Mouse (Mus musculus) hindbrain, embryonic 12.5 days (tissue): ENCODE measurements at regions not wholly inside any gene's neighbourhood (a gene's known extent, or its start where the extent isn't known, plus 50 kb on each side); places are given as distances from the start of the nearest gene placed in this dataset.

Experiments
- ATAC-seq: fragments of 200-750 bp; cut with Nextera tagmentation; 2 replicates; pipeline ENCODE4 v1.8.0; 2017; ENCODE audit warnings: moderate TSS enrichment; ENCODE audit not compliant: low FRiP score
- H3K27ac ChIP-seq: fragments of 300-500 bp; sonication (generic); 2 replicates; pipeline ENCODE4 v1.5.1; 2016; ENCODE audit warnings: mild to moderate bottlenecking
- H3K27me3 ChIP-seq: fragments of 300-500 bp; sonication (generic); 2 replicates; pipeline ENCODE4 v1.6.1; 2016; ENCODE audit warnings: mild to moderate bottlenecking
- H3K36me3 ChIP-seq: fragments of 300-500 bp; sonication (generic); 2 replicates; pipeline ENCODE4 v1.6.1; 2016; ENCODE audit warnings: mild to moderate bottlenecking
- H3K4me1 ChIP-seq: fragments of 300-500 bp; sonication (generic); 2 replicates; pipeline ENCODE4 v1.6.1; 2016
- H3K4me2 ChIP-seq: fragments of 300-500 bp; sonication (generic); replicated peaks from 2 replicates; pipeline ENCODE4 v1.6.1; 2016; ENCODE audit warnings: mild to moderate bottlenecking
- H3K4me3 ChIP-seq: fragments of 300-500 bp; sonication (generic); 2 replicates; pipeline ENCODE4 v1.5.1; 2016; ENCODE audit warnings: mild to moderate bottlenecking
- H3K9ac ChIP-seq: fragments of 300-500 bp; sonication (generic); 2 replicates; pipeline ENCODE4 v1.6.1; 2016; ENCODE audit warnings: mild to moderate bottlenecking, moderate library complexity
- H3K9me3 ChIP-seq: fragments of 300-500 bp; sonication (generic); replicated peaks from 2 replicates; pipeline ENCODE4 v1.6.1; 2016; ENCODE audit warnings: mild to moderate bottlenecking
- WGBS: fragments of 180-500 bp; shearing (Covaris S2); methylation state at CpG from one replicate; pipeline ENCODE4 v1.1.7; 2016; 5-methylcytosine and 5-hydroxymethylcytosine counted together

GRCm38 (mm10) chr3:78162601-78163000 is 1123.7 kb downstream of the Rapgef2 start:
- no peaks in the 10 kb centered on the region for H3K36me3 ChIP-seq
- no peak overlapping the region for H3K9ac ChIP-seq
- no peaks in the 10 kb centered on the region for H3K9me3 ChIP-seq
- no peak overlapping the region for H3K27ac ChIP-seq
- 87% methylated on average over 4 of the region's 4 CpGs for WGBS
- H3K4me2 ChIP-seq: no peak overlapping the region
- no peaks in the 10 kb centered on the region for H3K4me1 ChIP-seq
- H3K27me3 ChIP-seq: no peaks in the 10 kb centered on the region
- no peak for ATAC-seq
- no peak overlapping the region for H3K4me3 ChIP-seq

- 94% methylated on average over 4 of the region's 4 CpGs for WGBS
Measured at GRCm38 (mm10) chr3:78158450-78158849, 1127.9 kb downstream of the Rapgef2 start.

More at GRCm38 (mm10) chr3:78158450-78158849, 1127.9 kb downstream of the Rapgef2 start:
- Histone ChIP-seq H3K9me3 (no peaks in the 10 kb centered on the region), H3K9ac (no peak overlapping the region), H3K27me3 (no peaks in the 10 kb centered on the region), H3K4me2 (no peak overlapping the region), H3K27ac (no peak overlapping the region), H3K4me3 (no peak overlapping the region), H3K36me3 (no peaks in the 10 kb centered on the region), H3K4me1 (no peaks in the 10 kb centered on the region)
- ATAC-seq: no peak
